Mouse (Mus musculus): ENCODE measurements around the gene Grifin.

GRCm38 (mm10) chr5:140601712-140602111, 36.8 kb upstream of the Grifin start:
- no peak for TF ChIP-seq CTCF (IDR thresholded peaks at IDR 0.05; ENCODE audit: insufficient read depth, low read length)
- TF ChIP-seq POLR2A (IDR thresholded peaks at IDR 0.05; ENCODE audit: borderline replicate concordance, extremely low read depth, low read depth, low read length) = no peak
